9 mouse cellular contexts compared by ENCODE assay signal in the genomic region with DNA sequence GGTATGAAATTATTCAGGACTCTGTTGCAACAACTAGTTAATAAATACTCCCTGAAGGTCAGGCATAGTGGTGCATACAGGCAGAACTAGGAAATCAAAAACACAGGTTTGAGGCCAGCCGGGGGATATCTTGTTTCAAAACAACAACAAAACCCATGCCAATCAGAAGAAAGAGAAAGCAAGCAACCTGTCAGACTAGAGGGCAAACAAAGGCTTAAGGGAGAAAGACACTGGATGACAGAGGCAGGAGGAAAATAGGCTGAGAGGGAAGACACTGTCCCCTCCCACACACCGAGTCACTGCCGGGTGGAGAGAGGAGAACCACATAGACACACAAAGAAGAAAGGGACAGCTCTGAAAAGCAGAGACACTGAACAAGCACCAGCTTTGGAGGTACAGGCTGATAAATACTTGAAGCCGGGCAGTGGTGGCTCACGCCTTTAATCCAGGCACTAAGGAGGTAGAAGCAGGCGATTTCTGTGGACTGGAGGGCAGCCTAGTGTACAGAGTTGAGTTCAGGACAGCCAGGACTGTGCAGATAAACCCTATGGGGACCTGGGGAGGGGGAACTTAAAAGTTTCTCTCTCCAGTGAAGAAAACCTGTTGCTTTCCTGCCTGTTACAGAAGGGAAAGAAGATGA. TPM values are rescaled to one million over a fixed set of nuclear protein-coding genes. Genes with fewer than 3 reads are reported as not detected.
DNase-seq lines count a peak whose midpoint lies in the region; ATAC-seq lines count a peak whose summit lies in the region.
"Had no signal": no experiment of that assay in that cellular context is flagged by ENCODE, and none has a peak within 500 bp of the region (broad histone marks: within the 10 kb centered on the region; RNA-seq: fewer than 3 reads in every experiment).

No protein-coding gene starts in this region.

- no peak for DNase-seq in heart, embryonic 10.5 days (ENCODE audit: low spot score)
- DNase-seq in heart, adult 8-10 months (ENCODE audit: low spot score): no peak
- no peak for DNase-seq in midbrain, embryonic 10.5 days (ENCODE audit: low spot score)
- DNase-seq in Muller cell, postnatal 12 days (ENCODE audit: inconsistent ontology term): no peak
- DNase-seq in cerebellum, adult 9-11 months: no peak
- no peak for DNase-seq in left cerebral cortex, adult 11 months (ENCODE audit: low spot score)

- H3K9me3 ChIP-seq in heart, embryonic 10.5 days: no peaks in the 10 kb centered on the region
- no peaks in the 10 kb centered on the region for H3K9me3 ChIP-seq in hindbrain, embryonic 13.5 days
- H3K9me3 ChIP-seq in midbrain, embryonic 10.5 days (replicated peaks): no peaks in the 10 kb centered on the region

- WGBS in heart, embryonic 10.5 days: 88% methylated on average over 6 of the region's 6 CpGs
- WGBS in hindbrain, embryonic 13.5 days: 75% methylated on average over 6 of the region's 6 CpGs
- WGBS in midbrain, embryonic 10.5 days: 90% methylated on average over 6 of the region's 6 CpGs

- H3K27me3 ChIP-seq in heart, embryonic 10.5 days (ENCODE audit: insufficient read depth, poor library complexity, severe bottlenecking): no peaks in the 10 kb centered on the region
- H3K27me3 ChIP-seq in hindbrain, embryonic 13.5 days: no peaks in the 10 kb centered on the region
- H3K27me3 ChIP-seq in midbrain, embryonic 10.5 days (ENCODE audit: low read depth, poor library complexity, severe bottlenecking): no peaks in the 10 kb centered on the region

- no peak overlapping the region for H3K27ac ChIP-seq in heart, embryonic 10.5 days
- no peak overlapping the region for H3K27ac ChIP-seq in brown adipose tissue, adult 24 weeks (replicated peaks; ENCODE audit: low read depth, low read length)
- no peak overlapping the region for H3K27ac ChIP-seq in hindbrain, embryonic 13.5 days
- H3K27ac ChIP-seq in midbrain, embryonic 10.5 days (replicated peaks): no peak overlapping the region

- peak overlapping the region; percentile 85 for H3K9ac ChIP-seq in hindbrain, embryonic 13.5 days

- no peak for ATAC-seq in hindbrain, embryonic 13.5 days (ENCODE audit: low FRiP score)

- H3K36me3 ChIP-seq in heart, embryonic 10.5 days: peaks cover 45% of the 10 kb centered on the region
- peaks cover 40% of the 10 kb centered on the region for H3K36me3 ChIP-seq in hindbrain, embryonic 13.5 days
- H3K36me3 ChIP-seq in midbrain, embryonic 10.5 days: peaks cover 48% of the 10 kb centered on the region

- H3K4me1 ChIP-seq in heart, embryonic 10.5 days: peaks cover 43% of the 10 kb centered on the region
- H3K4me1 ChIP-seq in brown adipose tissue, adult 24 weeks (ENCODE audit: control insufficient read depth, insufficient read depth, insufficient read length, low read length): peaks cover 16% of the 10 kb centered on the region
- peaks cover 62% of the 10 kb centered on the region for H3K4me1 ChIP-seq in hindbrain, embryonic 13.5 days (replicated peaks)
- peaks cover 58% of the 10 kb centered on the region for H3K4me1 ChIP-seq in midbrain, embryonic 10.5 days

- peak overlapping the region; percentile 94 for H3K4me2 ChIP-seq in hindbrain, embryonic 13.5 days

- peak overlapping the region; percentile 99 for H3K4me3 ChIP-seq in heart, embryonic 10.5 days
- H3K4me3 ChIP-seq in brown adipose tissue, adult 24 weeks (ENCODE audit: insufficient read depth, low read depth, low read length): peak overlapping the region; percentile 74
- H3K4me3 ChIP-seq in hindbrain, embryonic 13.5 days: peak overlapping the region; percentile 86
- H3K4me3 ChIP-seq in midbrain, embryonic 10.5 days: peak overlapping the region; percentile 82

RNA-seq across cellular contexts. Expression of a gene that starts 1.3 kb away (rescaled TPM):
- 860 and 1,046 TPM in 2 replicates for polyA plus RNA-seq in heart, embryonic 10.5 days (2016; fragmentation: Nextera tagmentation; extraction: Ambion mirVana)
- total RNA-seq in heart, adult 8-10 months (2022): 100 to 1,000 TPM; 552 to 697 (median 598) TPM
- polyA plus RNA-seq in brown adipose tissue, adult 24 weeks (2012; ENCODE audit: insufficient read depth, insufficient read length, missing spikeins): 445 and 504 TPM in 2 replicates
- polyA plus RNA-seq in hindbrain, embryonic 13.5 days (2015; fragmentation: Nextera tagmentation; extraction: Ambion mirVana): 626 and 633 TPM in 2 replicates
- polyA plus RNA-seq in midbrain, embryonic 10.5 days (2016; fragmentation: Nextera tagmentation; extraction: Ambion mirVana): 965 and 1,116 TPM in 2 replicates

RNA-seq across cellular contexts. Expression of a gene that starts 3.8 kb away (rescaled TPM):
- 24.7 and 29.3 TPM in 2 replicates for polyA plus RNA-seq in heart, embryonic 10.5 days (2016; fragmentation: Nextera tagmentation; extraction: Ambion mirVana)
- 10 to 100 TPM; 15.3 to 19.3 (median 18.4) TPM for total RNA-seq in heart, adult 8-10 months (2022)
- polyA plus RNA-seq in brown adipose tissue, adult 24 weeks (2012; ENCODE audit: insufficient read depth, insufficient read length, missing spikeins): 9.2 and 9.9 TPM in 2 replicates
- 24.1 and 25.0 TPM in 2 replicates for polyA plus RNA-seq in hindbrain, embryonic 13.5 days (2015; fragmentation: Nextera tagmentation; extraction: Ambion mirVana)
- 32.3 and 32.8 TPM in 2 replicates for polyA plus RNA-seq in midbrain, embryonic 10.5 days (2016; fragmentation: Nextera tagmentation; extraction: Ambion mirVana)

RNA-seq across cellular contexts. Expression of a gene that starts 7.0 kb away (rescaled TPM):
- polyA plus RNA-seq in heart, embryonic 10.5 days (2016; fragmentation: Nextera tagmentation; extraction: Ambion mirVana): 0.76 and 1.2 TPM in 2 replicates
- total RNA-seq in heart, adult 8-10 months (2022): under 1 TPM; 0.19 to 0.55 (median 0.44) TPM
- polyA plus RNA-seq in brown adipose tissue, adult 24 weeks (2012; ENCODE audit: insufficient read depth, insufficient read length, missing spikeins): not detected in 2 replicates
- 0.48 and 0.83 TPM in 2 replicates for polyA plus RNA-seq in hindbrain, embryonic 13.5 days (2015; fragmentation: Nextera tagmentation; extraction: Ambion mirVana)
- polyA plus RNA-seq in midbrain, embryonic 10.5 days (2016; fragmentation: Nextera tagmentation; extraction: Ambion mirVana): 1.7 and 2.0 TPM in 2 replicates

RNA-seq across cellular contexts. Expression of a gene that starts 9.1 kb away (rescaled TPM):
- polyA plus RNA-seq in heart, embryonic 10.5 days (2016; fragmentation: Nextera tagmentation; extraction: Ambion mirVana): 2.7 and 3.2 TPM in 2 replicates
- total RNA-seq in heart, adult 8-10 months (2022): 100 to 1,000 TPM in 3 of 4 experiments, 10 to 100 TPM in 1; 72.2 to 183 (median 152) TPM
- 23.3 and 31.5 TPM in 2 replicates for polyA plus RNA-seq in brown adipose tissue, adult 24 weeks (2012; ENCODE audit: insufficient read depth, insufficient read length, missing spikeins)
- 2.9 and 3.6 TPM in 2 replicates for polyA plus RNA-seq in hindbrain, embryonic 13.5 days (2015; fragmentation: Nextera tagmentation; extraction: Ambion mirVana)
- polyA plus RNA-seq in midbrain, embryonic 10.5 days (2016; fragmentation: Nextera tagmentation; extraction: Ambion mirVana): 2.1 and 2.9 TPM in 2 replicates

RNA-seq across cellular contexts. Expression of a gene that starts 11.6 kb away (rescaled TPM):
- not detected in 2 replicates for polyA plus RNA-seq in heart, embryonic 10.5 days (2016; fragmentation: Nextera tagmentation; extraction: Ambion mirVana)
- total RNA-seq in heart, adult 8-10 months (2022): not detected
- not detected in 2 replicates for polyA plus RNA-seq in brown adipose tissue, adult 24 weeks (2012; ENCODE audit: insufficient read depth, insufficient read length, missing spikeins)
- polyA plus RNA-seq in hindbrain, embryonic 13.5 days (2015; fragmentation: Nextera tagmentation; extraction: Ambion mirVana): not detected in 2 replicates
- not detected in 2 replicates for polyA plus RNA-seq in midbrain, embryonic 10.5 days (2016; fragmentation: Nextera tagmentation; extraction: Ambion mirVana)
- polyA plus RNA-seq: spleen, adult 2 months had no signal
